Comparison of ENCODE assay signal across 8 mouse cellular contexts in genomic region chr2:5941861-5942415, GRCm38 (mm10). TPM values are rescaled to one million over a fixed set of nuclear protein-coding genes. Genes with fewer than 3 reads are reported as not detected.
A peak's percentile ranks its signal among the peaks of the same experiment; 100 is the strongest.
DNase-seq lines count a peak whose midpoint lies in the region; ATAC-seq and TF ChIP-seq lines count a peak whose summit lies in the region.

No protein-coding gene starts in this region.

- peak overlapping the region; percentile 44 for H3K9ac ChIP-seq in embryonic facial prominence, embryonic 11.5 days (replicated peaks; ENCODE audit: low read length)
- peak overlapping the region; percentile 74 for H3K9ac ChIP-seq in kidney, embryonic 16.5 days (replicated peaks; ENCODE audit: low read length)
- peak overlapping the region; percentile 79 for H3K9ac ChIP-seq in neural tube, embryonic 13.5 days

- H3K36me3 ChIP-seq in embryonic facial prominence, embryonic 11.5 days (replicated peaks; ENCODE audit: control insufficient read depth, insufficient read depth, low read depth, low read length): no peaks in the 10 kb centered on the region
- H3K36me3 ChIP-seq in kidney, embryonic 16.5 days (ENCODE audit: insufficient read depth, low read length): no peaks in the 10 kb centered on the region
- no peaks in the 10 kb centered on the region for H3K36me3 ChIP-seq in neural tube, embryonic 13.5 days

- ATAC-seq in embryonic facial prominence, embryonic 11.5 days (replicated peaks; ENCODE audit: insufficient number of reproducible peaks, low FRiP score, low TSS enrichment, low read depth): no peak
- ATAC-seq in kidney, embryonic 16.5 days (ENCODE audit: low FRiP score, low TSS enrichment): peak; percentile 20; the same call in 1 of the 2 replicates
- ATAC-seq in neural tube, embryonic 13.5 days (ENCODE audit: low read depth): peak; percentile 25; the same call in 1 of the 2 replicates
- ATAC-seq in CD4-positive, CD25-positive, alpha-beta regulatory T cell, adult 4 months: no peak

- H3K4me1 ChIP-seq in embryonic facial prominence, embryonic 11.5 days (ENCODE audit: control insufficient read depth, insufficient read depth, low read length): no peaks in the 10 kb centered on the region
- no peaks in the 10 kb centered on the region for H3K4me1 ChIP-seq in kidney, embryonic 16.5 days (ENCODE audit: insufficient read depth, low read length)
- H3K4me1 ChIP-seq in neural tube, embryonic 13.5 days (replicated peaks): peaks cover 18% of the 10 kb centered on the region; the same call in 1 of the 2 replicates

- peak overlapping the region; percentile 86 for H3K27ac ChIP-seq in layer of hippocampus, adult 2 months
- no peak overlapping the region for H3K27ac ChIP-seq in embryonic facial prominence, embryonic 11.5 days (replicated peaks; ENCODE audit: low read depth, low read length)
- 0 out of 2 replicates have a peak overlapping the region, but pooled peaks have one; percentile 17 for H3K27ac ChIP-seq in kidney, embryonic 16.5 days (ENCODE audit: low read length)
- peak overlapping the region; percentile 42; the same call in 1 of the 2 replicates for H3K27ac ChIP-seq in neural tube, embryonic 13.5 days (replicated peaks)

- DNase-seq in layer of hippocampus, adult 2 months (ENCODE audit: low spot score in 2 of 2): no peak
- no peak for DNase-seq in layer of hippocampus, adult 18-20 months (ENCODE audit: low spot score in 2 of 2)
- DNase-seq in embryonic facial prominence, embryonic 11.5 days (ENCODE audit: low spot score): no peak
- no peak for DNase-seq in adrenal gland, adult 18-20 months (ENCODE audit: low spot score in 2 of 2)
- no peak for DNase-seq in spleen, postnatal 36 days (ENCODE audit: low spot score in 2 of 2)

- no peaks in the 10 kb centered on the region for H3K27me3 ChIP-seq in embryonic facial prominence, embryonic 11.5 days (ENCODE audit: control insufficient read depth, insufficient read depth, low read length)
- H3K27me3 ChIP-seq in kidney, embryonic 16.5 days (ENCODE audit: insufficient read depth, low read length): no peaks in the 10 kb centered on the region
- no peaks in the 10 kb centered on the region for H3K27me3 ChIP-seq in neural tube, embryonic 13.5 days

- no peak for TF ChIP-seq CTCF in layer of hippocampus, adult 2 months (conservative IDR thresholded peaks at IDR 0.05)

- WGBS in embryonic facial prominence, embryonic 11.5 days: 56% methylated on average over 11 of the region's 11 CpGs
- WGBS in kidney, embryonic 16.5 days: 59% methylated on average over 11 of the region's 11 CpGs
- 58% methylated on average over 11 of the region's 11 CpGs for WGBS in neural tube, embryonic 13.5 days

- no peaks in the 10 kb centered on the region for H3K9me3 ChIP-seq in embryonic facial prominence, embryonic 11.5 days (replicated peaks; ENCODE audit: control insufficient read depth, low read length)
- no peaks in the 10 kb centered on the region for H3K9me3 ChIP-seq in kidney, embryonic 16.5 days (ENCODE audit: low read length)
- no peaks in the 10 kb centered on the region for H3K9me3 ChIP-seq in neural tube, embryonic 13.5 days

- H3K4me3 ChIP-seq in layer of hippocampus, adult 2 months: peak overlapping the region; percentile 76
- peak overlapping the region; percentile 44 for H3K4me3 ChIP-seq in embryonic facial prominence, embryonic 11.5 days (ENCODE audit: low read depth, low read length)
- H3K4me3 ChIP-seq in kidney, embryonic 16.5 days (ENCODE audit: low read length): peak overlapping the region; percentile 66
- H3K4me3 ChIP-seq in neural tube, embryonic 13.5 days: peak overlapping the region; percentile 64

- peak overlapping the region; percentile 57 for H3K4me2 ChIP-seq in embryonic facial prominence, embryonic 11.5 days (ENCODE audit: low read depth, low read length)
- H3K4me2 ChIP-seq in kidney, embryonic 16.5 days (replicated peaks; ENCODE audit: low read depth, low read length): peak overlapping the region; percentile 84
- peak overlapping the region; percentile 76 for H3K4me2 ChIP-seq in neural tube, embryonic 13.5 days

RNA-seq across cellular contexts. Expression of gene Dhtkd1, which starts 0.7 kb away (rescaled TPM):
- 10 to 100 TPM in 1 of 2 experiments, 1 to 10 TPM in 1; 7.9 to 12.2 TPM for total RNA-seq in layer of hippocampus, adult 2 months (2021)
- 1 to 10 TPM; 7.8 to 9.3 TPM for total RNA-seq in layer of hippocampus, adult 18-20 months (2021)
- 2.8 and 3.4 TPM in 2 replicates for polyA plus RNA-seq in embryonic facial prominence, embryonic 11.5 days (2014; fragmentation: Nextera tagmentation; extraction: Ambion mirVana)
- polyA plus RNA-seq in kidney, embryonic 16.5 days (2015; fragmentation: Nextera tagmentation; extraction: Ambion mirVana): 2.9 and 4.5 TPM in 2 replicates
- 6.3 and 6.4 TPM in 2 replicates for polyA plus RNA-seq in neural tube, embryonic 13.5 days (2015; fragmentation: Nextera tagmentation; extraction: Ambion mirVana)
- 10 to 100 TPM in 1 of 2 experiments, 1 to 10 TPM in 1; 6.6 to 13.1 TPM for total RNA-seq in adrenal gland, adult 18-20 months (2021)
- under 1 TPM in 1 of 2 experiments, not detected in 1; 0.05 TPM for polyA plus RNA-seq in CD4-positive, CD25-positive, alpha-beta regulatory T cell, adult 4 months (2017; shearing (Covaris generic))

RNA-seq across cellular contexts. Expression of gene Upf2, which starts 9.3 kb away (rescaled TPM):
- total RNA-seq in layer of hippocampus, adult 2 months (2021): 10 to 100 TPM; 45.2 to 46.6 TPM
- 10 to 100 TPM; 47.9 to 48.3 TPM for total RNA-seq in layer of hippocampus, adult 18-20 months (2021)
- 13.3 and 15.7 TPM in 2 replicates for polyA plus RNA-seq in embryonic facial prominence, embryonic 11.5 days (2014; fragmentation: Nextera tagmentation; extraction: Ambion mirVana)
- 11.0 TPM in 2 replicates for polyA plus RNA-seq in kidney, embryonic 16.5 days (2015; fragmentation: Nextera tagmentation; extraction: Ambion mirVana)
- 8.0 and 8.8 TPM in 2 replicates for polyA plus RNA-seq in neural tube, embryonic 13.5 days (2015; fragmentation: Nextera tagmentation; extraction: Ambion mirVana)
- total RNA-seq in adrenal gland, adult 18-20 months (2021): 10 to 100 TPM; 24.8 to 27.6 TPM
- 10 to 100 TPM; 18.5 to 20.8 TPM for polyA plus RNA-seq in CD4-positive, CD25-positive, alpha-beta regulatory T cell, adult 4 months (2017; shearing (Covaris generic))

RNA-seq across cellular contexts. Expression of gene Sec61a2, which starts 46.7 kb away (rescaled TPM):
- total RNA-seq in layer of hippocampus, adult 2 months (2021): 10 to 100 TPM; 98.7 to 99.1 TPM
- total RNA-seq in layer of hippocampus, adult 18-20 months (2021): 10 to 100 TPM; 81.5 to 86.6 TPM
- polyA plus RNA-seq in embryonic facial prominence, embryonic 11.5 days (2014; fragmentation: Nextera tagmentation; extraction: Ambion mirVana): 81.0 and 82.7 TPM in 2 replicates
- polyA plus RNA-seq in kidney, embryonic 16.5 days (2015; fragmentation: Nextera tagmentation; extraction: Ambion mirVana): 77.6 and 91.8 TPM in 2 replicates
- 106 and 111 TPM in 2 replicates for polyA plus RNA-seq in neural tube, embryonic 13.5 days (2015; fragmentation: Nextera tagmentation; extraction: Ambion mirVana)
- 10 to 100 TPM; 31.9 to 32.2 TPM for total RNA-seq in adrenal gland, adult 18-20 months (2021)
- polyA plus RNA-seq in CD4-positive, CD25-positive, alpha-beta regulatory T cell, adult 4 months (2017; shearing (Covaris generic)): 10 to 100 TPM; 17.6 to 25.1 TPM

Comparison
In these comparisons a context has a peak if more than half of its experiments do, and no peak if none do; other contexts are left out.
1. ATAC-seq: peak in kidney, embryonic 16.5 days (single experiment) and neural tube, embryonic 13.5 days (single experiment); none in embryonic facial prominence, embryonic 11.5 days (single experiment) and CD4-positive, CD25-positive, alpha-beta regulatory T cell, adult 4 months (single experiment).
2. Peak in every context shown above with its lines, with median percentiles within 50 percentile points of each other: H3K4me3 ChIP-seq, H3K4me2 ChIP-seq and H3K9ac ChIP-seq.